Mouse (Mus musculus): ENCODE measurements around the gene Zfp512b. TPM values are rescaled to one million over a fixed set of nuclear protein-coding genes. Genes with fewer than 3 reads are reported as not detected.

Zfp512b gene
- polyA plus RNA-seq, 1 experiment from 2014 or later = 60.7 TPM

DNA sequence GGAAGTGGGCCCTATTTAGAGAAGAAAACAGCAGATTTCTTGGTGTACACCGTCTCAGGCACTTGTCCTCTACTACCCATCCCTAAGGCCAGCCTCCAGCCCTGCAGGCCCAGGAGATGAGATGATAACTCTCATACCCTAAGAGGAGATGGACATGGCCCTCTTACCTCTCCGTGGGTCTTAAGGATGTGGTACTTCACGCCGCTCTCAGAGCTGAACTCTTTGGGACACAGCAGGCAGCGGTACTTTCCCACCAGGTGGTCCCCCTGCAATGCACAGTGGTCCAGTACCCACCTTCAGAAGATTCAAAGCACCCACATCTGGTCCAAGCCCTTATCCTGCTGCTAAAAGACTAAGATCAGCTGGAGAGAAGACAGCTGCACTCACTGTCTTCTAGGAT, 7.1 kb downstream of the Zfp512b start:
- DNase-seq (ENCODE audit: low spot score) = peak; percentile 25
- 92% methylated on average over 5 of the region's 5 CpGs for WGBS
- H3K9me3 ChIP-seq (ENCODE audit: control insufficient read depth, low read length) = no peaks in the 10 kb centered on the region
- no peak overlapping the region for H3K9ac ChIP-seq (ENCODE audit: low read length)
- no peak overlapping the region for H3K4me2 ChIP-seq (ENCODE audit: low read depth, low read length, severe bottlenecking)
- no peak overlapping the region for H3K27ac ChIP-seq (ENCODE audit: low read depth, low read length)
- H3K4me1 ChIP-seq (replicated peaks; ENCODE audit: control insufficient read depth, insufficient read depth, low read length) = peaks cover 4% of the 10 kb centered on the region; the same call in 1 of the 2 replicates
- no peak overlapping the region for H3K4me3 ChIP-seq (ENCODE audit: low read depth, low read length)
- no peaks in the 10 kb centered on the region for H3K27me3 ChIP-seq (ENCODE audit: control insufficient read depth, insufficient read depth, low read length)
- H3K36me3 ChIP-seq (ENCODE audit: control insufficient read depth, insufficient read depth, low read length) = peaks cover 14% of the 10 kb centered on the region; the same call in 1 of the 2 replicates
- ATAC-seq (replicated peaks; ENCODE audit: low FRiP score) = no peak

DNA sequence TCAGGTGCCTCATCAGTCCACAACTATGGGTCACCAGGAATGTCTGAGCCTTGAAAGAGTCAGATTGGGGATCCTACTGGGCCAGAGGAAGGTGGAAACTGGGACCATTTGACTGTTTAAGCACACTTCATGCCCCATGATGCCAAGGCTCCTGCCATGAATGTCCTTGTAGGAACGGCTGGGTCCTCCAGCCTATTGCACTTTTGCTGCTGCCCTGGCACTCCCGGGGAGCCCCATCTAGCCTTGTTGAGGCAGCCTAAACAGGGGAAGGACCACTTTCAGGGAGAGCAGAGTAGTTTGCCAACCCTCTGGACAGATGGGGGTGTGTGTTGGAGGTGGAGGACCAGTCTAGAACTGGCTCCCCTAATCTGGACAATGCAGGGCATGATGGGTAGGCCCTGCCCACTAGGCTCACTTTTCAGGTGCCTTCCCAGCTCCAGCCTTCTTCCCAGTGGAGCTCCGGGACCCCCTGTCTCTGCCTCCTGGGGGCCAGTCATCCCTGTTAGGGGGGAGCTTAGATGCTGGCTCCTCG, 8.1 kb downstream of the Zfp512b start, which contains the start of gene Uckl1:
Uckl1 (minus strand) TSS at position 482 of the 532 bp plus-strand sequence.
- Histone ChIP-seq H3K4me2 (ENCODE audit: low read depth, low read length, severe bottlenecking) (no peak within 1 kb of the TSS), H3K36me3 (ENCODE audit: control insufficient read depth, insufficient read depth, low read length) (peaks cover 12% of the 10 kb centered on the region; the same call in 1 of the 2 replicates), H3K4me1 (replicated peaks; ENCODE audit: control insufficient read depth, insufficient read depth, low read length) (peaks cover 4% of the 10 kb centered on the region; the same call in 1 of the 2 replicates), H3K27me3 (ENCODE audit: control insufficient read depth, insufficient read depth, low read length) (no peaks in the 10 kb centered on the region), H3K27ac (ENCODE audit: low read depth, low read length) (no peak within 1 kb of the TSS), H3K9me3 (ENCODE audit: control insufficient read depth, low read length) (no peaks in the 10 kb centered on the region), H3K4me3 (ENCODE audit: low read depth, low read length) (no peak within 1 kb of the TSS), H3K9ac (ENCODE audit: low read length) (no peak within 1 kb of the TSS)
- no peak for ATAC-seq (replicated peaks; ENCODE audit: low FRiP score)
- DNase-seq (ENCODE audit: low spot score) = peak; percentile 49
- 99% methylated on average over 4 of the region's 4 CpGs for WGBS

DNA sequence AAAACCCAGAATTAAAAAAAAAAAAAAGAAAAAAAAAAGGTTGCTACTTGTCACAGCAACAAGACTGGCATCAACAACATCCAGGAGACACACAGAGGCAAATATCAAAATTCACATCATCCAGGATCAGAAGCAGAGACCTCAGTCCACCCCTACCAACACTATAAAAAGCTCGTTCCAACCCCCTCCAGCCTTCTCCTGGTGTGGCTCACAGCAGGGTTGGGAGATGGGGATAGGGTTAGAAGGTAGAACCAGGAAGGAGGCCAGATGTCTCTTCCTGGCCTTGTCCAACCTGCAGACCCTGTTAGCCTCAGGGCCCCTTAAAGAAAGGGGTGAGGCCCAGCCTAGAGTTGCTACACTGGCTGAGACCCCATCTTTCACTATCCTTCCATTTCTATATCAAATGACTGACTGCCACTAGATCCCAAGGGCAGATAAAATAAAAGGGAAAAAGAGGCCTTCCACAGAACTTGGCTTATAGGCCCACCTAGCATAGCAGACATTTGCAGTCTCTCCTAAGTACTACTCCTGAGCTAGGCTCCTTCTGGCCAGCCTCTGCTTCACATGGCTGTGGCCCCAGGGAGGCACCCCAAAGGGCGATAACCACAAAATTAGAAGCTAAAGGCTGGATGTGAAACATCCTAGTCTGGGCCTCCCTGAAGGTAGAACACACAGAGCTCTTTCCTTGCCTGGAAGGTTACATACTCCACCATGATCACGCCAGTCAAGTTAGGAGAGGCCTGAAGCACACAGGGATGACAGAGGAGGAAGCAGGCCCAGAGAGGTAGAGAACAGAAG, 8.9 kb downstream of the Zfp512b start:
- no peak overlapping the region for H3K4me3 ChIP-seq (ENCODE audit: low read depth, low read length)
- DNase-seq (ENCODE audit: low spot score) (no peak), ATAC-seq (replicated peaks; ENCODE audit: low FRiP score) (no peak)
- no peak overlapping the region for H3K9ac ChIP-seq (ENCODE audit: low read length)
- no peaks in the 10 kb centered on the region for H3K27me3 ChIP-seq (ENCODE audit: control insufficient read depth, insufficient read depth, low read length)
- 89% methylated on average over 3 of the region's 3 CpGs for WGBS
- H3K27ac ChIP-seq (ENCODE audit: low read depth, low read length) = no peak overlapping the region
- H3K4me1 ChIP-seq (replicated peaks; ENCODE audit: control insufficient read depth, insufficient read depth, low read length) = peaks cover 4% of the 10 kb centered on the region; the same call in 1 of the 2 replicates
- H3K36me3 ChIP-seq (ENCODE audit: control insufficient read depth, insufficient read depth, low read length) = peaks cover 9% of the 10 kb centered on the region; the same call in 1 of the 2 replicates
- no peak overlapping the region for H3K4me2 ChIP-seq (ENCODE audit: low read depth, low read length, severe bottlenecking)
- H3K9me3 ChIP-seq (ENCODE audit: control insufficient read depth, low read length) = no peaks in the 10 kb centered on the region

DNA sequence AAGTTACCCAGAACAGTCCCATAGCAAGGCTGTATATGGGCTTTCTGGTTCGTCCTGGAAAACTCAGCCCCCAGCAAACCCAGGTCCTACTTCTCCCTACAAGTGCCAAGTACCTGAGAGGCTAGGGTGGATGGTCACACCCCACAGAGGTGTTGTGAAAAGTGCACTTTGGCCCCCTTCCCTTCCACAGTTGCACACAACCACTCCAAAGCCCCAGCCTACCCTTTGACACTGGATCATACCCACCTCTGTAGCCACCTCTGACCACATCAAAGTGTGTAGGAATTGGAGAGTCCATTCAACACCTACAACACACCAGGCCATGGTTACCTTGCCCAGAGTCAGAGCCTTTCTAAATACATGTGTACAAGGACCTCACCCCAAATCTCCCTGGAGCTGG, 9.7 kb downstream of the Zfp512b start:
- Histone ChIP-seq H3K36me3 (ENCODE audit: control insufficient read depth, insufficient read depth, low read length) (peaks cover 9% of the 10 kb centered on the region; the same call in 1 of the 2 replicates), H3K9me3 (ENCODE audit: control insufficient read depth, low read length) (no peaks in the 10 kb centered on the region), H3K4me3 (ENCODE audit: low read depth, low read length) (no peak overlapping the region), H3K4me2 (ENCODE audit: low read depth, low read length, severe bottlenecking) (no peak overlapping the region), H3K9ac (ENCODE audit: low read length) (no peak overlapping the region), H3K4me1 (replicated peaks; ENCODE audit: control insufficient read depth, insufficient read depth, low read length) (peaks cover 4% of the 10 kb centered on the region; the same call in 1 of the 2 replicates), H3K27me3 (ENCODE audit: control insufficient read depth, insufficient read depth, low read length) (no peaks in the 10 kb centered on the region), H3K27ac (ENCODE audit: low read depth, low read length) (no peak overlapping the region)
- no peak for ATAC-seq (replicated peaks; ENCODE audit: low FRiP score)
- DNase-seq (ENCODE audit: low spot score) = peak; percentile 38
- 89% methylated on average over 1 of the region's 1 CpGs for WGBS

DNA sequence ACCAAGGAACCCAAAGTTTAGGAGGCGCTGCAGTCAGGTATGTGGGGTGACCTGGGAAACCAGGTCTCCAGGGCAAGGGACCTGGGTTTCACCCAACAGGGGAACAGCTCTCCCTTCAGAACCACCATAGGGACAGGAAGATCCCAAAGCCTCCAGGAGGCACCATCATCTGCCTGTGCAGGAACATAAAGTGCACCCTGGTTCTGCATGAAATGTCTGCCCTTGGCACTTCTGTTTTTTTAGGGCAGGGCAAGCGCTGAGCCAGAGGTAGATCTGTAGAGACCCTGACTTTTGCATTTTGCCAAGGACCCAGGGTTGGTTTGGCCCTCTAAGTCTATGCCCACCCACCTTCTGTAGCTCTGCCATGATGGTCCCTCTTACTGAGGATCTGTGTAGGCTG, 10.2 kb downstream of the Zfp512b start:
- no peaks in the 10 kb centered on the region for H3K9me3 ChIP-seq (ENCODE audit: control insufficient read depth, low read length)
- H3K27me3 ChIP-seq (ENCODE audit: control insufficient read depth, insufficient read depth, low read length) = no peaks in the 10 kb centered on the region
- no peak for ATAC-seq (replicated peaks; ENCODE audit: low FRiP score)
- H3K9ac ChIP-seq (ENCODE audit: low read length) = no peak overlapping the region
- peak; percentile 54 for DNase-seq (ENCODE audit: low spot score)
- peaks cover 4% of the 10 kb centered on the region; the same call in 1 of the 2 replicates for H3K4me1 ChIP-seq (replicated peaks; ENCODE audit: control insufficient read depth, insufficient read depth, low read length)
- peaks cover 9% of the 10 kb centered on the region; the same call in 1 of the 2 replicates for H3K36me3 ChIP-seq (ENCODE audit: control insufficient read depth, insufficient read depth, low read length)
- peak overlapping the region; percentile 91; the same call in 1 of the 2 replicates for H3K4me2 ChIP-seq (ENCODE audit: low read depth, low read length, severe bottlenecking)
- 80% methylated on average over 2 of the region's 2 CpGs for WGBS
- no peak overlapping the region for H3K27ac ChIP-seq (ENCODE audit: low read depth, low read length)
- no peak overlapping the region; the same call in 1 of the 2 replicates for H3K4me3 ChIP-seq (ENCODE audit: low read depth, low read length)

DNA sequence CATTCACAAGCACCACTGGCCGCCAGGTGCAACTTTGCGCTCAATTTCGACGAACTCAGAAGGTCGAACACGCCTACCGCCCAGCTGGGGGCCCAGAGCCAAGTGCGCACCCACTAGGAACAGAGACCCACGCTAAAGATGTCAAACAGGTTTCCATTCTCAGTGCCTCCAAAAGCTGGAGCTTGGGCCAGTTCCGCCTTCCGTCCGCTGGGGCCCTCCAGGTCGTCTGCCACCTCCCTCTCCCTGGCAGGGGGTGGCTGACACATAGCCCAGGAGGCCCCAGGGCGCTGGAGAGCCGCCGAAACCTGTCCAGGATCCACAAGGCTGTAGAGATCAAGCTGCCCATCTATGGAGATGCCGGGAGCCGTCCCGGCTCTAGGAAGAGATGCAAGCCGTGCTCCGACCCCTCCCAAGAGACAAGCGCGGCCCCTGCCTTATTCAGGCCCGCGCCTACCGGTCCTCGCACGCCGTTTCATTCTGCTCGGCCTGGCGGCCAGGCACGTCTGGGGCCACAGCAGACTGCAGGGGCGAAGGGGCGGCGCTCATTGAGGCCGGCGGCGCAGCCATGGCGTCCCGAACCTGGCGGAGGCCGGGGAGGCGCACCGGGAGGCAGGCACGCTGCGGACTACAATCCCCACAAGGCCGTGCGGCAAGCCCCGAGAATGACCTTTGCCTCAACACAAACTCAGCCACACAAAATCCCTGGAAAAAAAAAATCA, 11.0 kb downstream of the Zfp512b start:
- Histone ChIP-seq H3K4me1 (replicated peaks; ENCODE audit: control insufficient read depth, insufficient read depth, low read length) (peaks cover 4% of the 10 kb centered on the region; the same call in 1 of the 2 replicates), H3K4me3 (ENCODE audit: low read depth, low read length) (peak overlapping the region; percentile 72), H3K9me3 (ENCODE audit: control insufficient read depth, low read length) (no peaks in the 10 kb centered on the region), H3K9ac (ENCODE audit: low read length) (peak overlapping the region; percentile 84), H3K27me3 (ENCODE audit: control insufficient read depth, insufficient read depth, low read length) (no peaks in the 10 kb centered on the region), H3K27ac (ENCODE audit: low read depth, low read length) (peak overlapping the region; percentile 71), H3K4me2 (ENCODE audit: low read depth, low read length, severe bottlenecking) (peak overlapping the region; percentile 91), H3K36me3 (ENCODE audit: control insufficient read depth, insufficient read depth, low read length) (peaks cover 5% of the 10 kb centered on the region; the same call in 1 of the 2 replicates)
- ATAC-seq (replicated peaks; ENCODE audit: low FRiP score) = peak; percentile 87
- 1% methylated on average over 49 of the region's 49 CpGs for WGBS
- DNase-seq (ENCODE audit: low spot score) = peak; percentile 89

DNA sequence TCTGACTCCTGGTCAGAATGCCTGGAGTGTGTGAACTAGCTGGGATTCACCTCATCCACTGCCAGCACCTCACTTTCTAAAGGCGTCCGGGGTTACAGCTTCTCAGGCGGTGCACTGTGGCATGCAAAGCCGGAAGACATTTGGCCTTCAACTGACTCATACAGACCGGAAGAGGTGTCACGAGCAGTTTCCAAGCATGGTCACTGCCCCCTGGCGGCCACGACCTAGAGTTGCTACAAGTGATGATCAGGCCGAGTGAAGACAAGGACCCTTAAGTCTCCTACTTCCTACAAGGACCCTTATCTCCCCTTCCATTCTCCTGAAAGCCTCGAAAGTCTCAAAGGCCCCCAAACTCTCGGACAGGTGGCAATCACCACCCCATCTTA, 11.6 kb downstream of the Zfp512b start:
- peak overlapping the region; percentile 72 for H3K4me3 ChIP-seq (ENCODE audit: low read depth, low read length)

DNA sequence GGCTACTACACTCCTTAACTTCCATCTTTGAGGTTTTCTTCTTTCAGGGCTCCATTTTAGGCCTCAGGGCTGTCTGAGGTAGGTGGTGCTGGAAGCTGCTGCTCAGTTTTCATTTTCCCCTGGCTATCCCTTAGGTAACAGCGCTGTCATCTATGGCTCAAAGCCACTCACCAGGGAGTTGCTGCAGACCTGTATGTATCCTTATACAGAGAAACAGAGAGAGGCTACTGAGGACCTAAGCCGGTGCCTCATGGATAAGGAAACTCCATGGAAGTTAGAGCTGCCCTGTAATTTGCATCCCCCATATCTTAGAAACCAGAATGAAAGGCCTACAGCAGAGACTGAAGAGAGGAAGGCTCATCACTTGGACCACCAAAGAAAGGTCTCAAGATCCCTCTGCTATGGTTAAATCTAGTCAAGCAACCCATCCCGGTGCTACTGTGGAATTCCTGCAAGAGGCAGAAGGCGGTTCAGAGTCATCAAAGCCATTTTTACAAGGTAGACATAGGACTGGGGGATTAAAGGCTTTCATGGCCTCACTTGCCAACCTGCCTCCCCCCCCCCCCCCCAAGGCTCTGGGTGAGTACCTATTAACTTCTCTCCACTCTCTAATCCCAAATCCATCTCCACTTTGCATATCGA, 12.4 kb downstream of the Zfp512b start:
- Histone ChIP-seq H3K4me3 (ENCODE audit: low read depth, low read length) (peak overlapping the region; percentile 72), H3K27me3 (ENCODE audit: control insufficient read depth, insufficient read depth, low read length) (no peaks in the 10 kb centered on the region), H3K9me3 (ENCODE audit: control insufficient read depth, low read length) (no peaks in the 10 kb centered on the region), H3K9ac (ENCODE audit: low read length) (peak overlapping the region; percentile 84), H3K4me1 (replicated peaks; ENCODE audit: control insufficient read depth, insufficient read depth, low read length) (peaks cover 4% of the 10 kb centered on the region; the same call in 1 of the 2 replicates), H3K36me3 (ENCODE audit: control insufficient read depth, insufficient read depth, low read length) (peaks cover 4% of the 10 kb centered on the region; the same call in 1 of the 2 replicates), H3K4me2 (ENCODE audit: low read depth, low read length, severe bottlenecking) (peak overlapping the region; percentile 91), H3K27ac (ENCODE audit: low read depth, low read length) (no peak overlapping the region)
- ATAC-seq (replicated peaks; ENCODE audit: low FRiP score) (no peak), DNase-seq (ENCODE audit: low spot score) (no peak)
- 82% methylated on average over 5 of the region's 5 CpGs for WGBS

More for the DNA sequence above, 11.6 kb downstream of the Zfp512b start:
- Histone ChIP-seq H3K9ac (ENCODE audit: low read length) (peak overlapping the region; percentile 84), H3K9me3 (ENCODE audit: control insufficient read depth, low read length) (no peaks in the 10 kb centered on the region), H3K4me2 (ENCODE audit: low read depth, low read length, severe bottlenecking) (peak overlapping the region; percentile 91), H3K4me1 (replicated peaks; ENCODE audit: control insufficient read depth, insufficient read depth, low read length) (peaks cover 4% of the 10 kb centered on the region; the same call in 1 of the 2 replicates), H3K27ac (ENCODE audit: low read depth, low read length) (peak overlapping the region; percentile 71), H3K36me3 (ENCODE audit: control insufficient read depth, insufficient read depth, low read length) (peaks cover 4% of the 10 kb centered on the region; the same call in 1 of the 2 replicates), H3K27me3 (ENCODE audit: control insufficient read depth, insufficient read depth, low read length) (no peaks in the 10 kb centered on the region)
- DNase-seq (ENCODE audit: low spot score) (peak; percentile 89), ATAC-seq (replicated peaks; ENCODE audit: low FRiP score) (peak; percentile 77)
- under 1% methylated on average over 11 of the region's 11 CpGs for WGBS

Data from forebrain, embryonic 11.5 days (tissue).